In the genomic region with DNA sequence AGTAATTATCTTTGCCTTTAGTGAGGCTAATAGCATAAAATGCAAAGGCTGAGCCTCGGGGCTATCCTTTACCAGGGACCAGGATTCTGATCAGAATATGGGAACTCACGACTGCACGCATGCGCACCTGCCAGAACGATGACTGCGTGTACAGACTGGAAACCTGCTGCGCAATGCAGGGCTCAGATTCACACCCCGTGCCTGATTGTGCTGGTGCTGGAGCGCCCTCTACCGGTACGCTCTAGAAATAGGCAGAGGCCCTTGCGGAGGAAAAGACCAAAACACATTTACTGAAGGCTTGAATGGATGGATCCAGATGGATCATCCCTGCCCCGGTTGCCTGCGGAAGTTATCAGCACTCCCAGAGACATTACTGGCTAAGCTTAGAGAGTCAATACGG, we compare ENCODE assay signal across 8 mouse cellular contexts. TPM values are rescaled to one million over a fixed set of nuclear protein-coding genes. Genes with fewer than 3 reads are reported as not detected.
DNase-seq lines count a peak whose midpoint lies in the region; ATAC-seq lines count a peak whose summit lies in the region.

No protein-coding gene starts in this region.

- no peaks in the 10 kb centered on the region for H3K36me3 ChIP-seq in intestine, embryonic 15.5 days
- no peaks in the 10 kb centered on the region for H3K36me3 ChIP-seq in midbrain, embryonic 12.5 days

- H3K27me3 ChIP-seq in intestine, embryonic 15.5 days (replicated peaks), result no peaks in the 10 kb centered on the region; the same call in 1 of the 2 replicates
- peaks cover 13% of the 10 kb centered on the region for H3K27me3 ChIP-seq in midbrain, embryonic 12.5 days

- 0 out of 2 replicates have a peak, but pooled peaks cover 3% of the 10 kb centered on the region for H3K4me1 ChIP-seq in intestine, embryonic 15.5 days (replicated peaks)
- H3K4me1 ChIP-seq in midbrain, embryonic 12.5 days, result peaks cover 27% of the 10 kb centered on the region

- peak; percentile 30 for ATAC-seq in intestine, embryonic 15.5 days
- ATAC-seq in midbrain, embryonic 12.5 days (ENCODE audit: low FRiP score, low read depth), result peak; percentile 64
- no peak; the same call in 1 of the 2 replicates for ATAC-seq in erythroblast, adult 5-6 weeks (replicated peaks; ENCODE audit: low FRiP score, poor library complexity, severe bottlenecking)

- H3K9ac ChIP-seq in intestine, embryonic 15.5 days, result no peak overlapping the region
- H3K9ac ChIP-seq in midbrain, embryonic 12.5 days (replicated peaks), result no peak overlapping the region

- peak; percentile 91 to 93 for DNase-seq in adrenal gland, adult 18-20 months (ENCODE audit: low spot score in 2 of 2)
- peak; percentile 99 for DNase-seq in embryo, embryonic 10 days (ENCODE audit: low spot score)
- DNase-seq in gastrocnemius, postnatal 14 days, result peak; percentile 90
- peak; percentile 94 to 95 for DNase-seq in left cerebral cortex, postnatal 14 days (ENCODE audit: low spot score in 2 of 2)
- peak; percentile 94 for DNase-seq in skeletal muscle tissue, adult 2 months (ENCODE audit: low read depth, low spot score)

- 1% methylated on average over 15 of the region's 15 CpGs for whole genome bisulfite sequencing in intestine, embryonic 15.5 days
- under 1% methylated on average over 15 of the region's 15 CpGs for WGBS in midbrain, embryonic 12.5 days

- intact Hi-C loops in gastrocnemius, postnatal 14 days (cut with DNase I; ENCODE audit: low total_unique reads), result loop anchor here (2.0 to 10.0 kb wide), 4 partner anchors 143 to 351 kb away; no protein-coding TSS in a partner anchor
- intact Hi-C loops in left cerebral cortex, postnatal 14 days (cut with DNase I), result loop anchor here (2.0 kb wide), 3 partner anchors 143 to 281 kb away; no protein-coding TSS in a partner anchor

- H3K27ac ChIP-seq in intestine, embryonic 15.5 days, result no peak overlapping the region
- no peak overlapping the region for H3K27ac ChIP-seq in midbrain, embryonic 12.5 days (replicated peaks)

- no peak overlapping the region for H3K4me3 ChIP-seq in intestine, embryonic 15.5 days (replicated peaks)
- no peak overlapping the region for H3K4me3 ChIP-seq in midbrain, embryonic 12.5 days

- H3K4me2 ChIP-seq in intestine, embryonic 15.5 days (replicated peaks), result no peak overlapping the region
- peak overlapping the region; percentile 19; the same call in 1 of the 2 replicates for H3K4me2 ChIP-seq in midbrain, embryonic 12.5 days (replicated peaks)

- no peaks in the 10 kb centered on the region for H3K9me3 ChIP-seq in intestine, embryonic 15.5 days
- H3K9me3 ChIP-seq in midbrain, embryonic 12.5 days, result no peaks in the 10 kb centered on the region

RNA-seq across cellular contexts. Expression of gene Arl4c, which starts 3.8 kb away (rescaled TPM):
- 10 to 100 TPM in 1 of 2 experiments, 1 to 10 TPM in 1; 9.8 to 10.3 TPM for total RNA-seq in adrenal gland, adult 18-20 months (2021)
- total RNA-seq in gastrocnemius, postnatal 14 days (2021), result 1 to 10 TPM; 2.0 to 3.8 TPM
- 5.7 and 5.9 TPM in 2 replicates for polyA plus RNA-seq in intestine, embryonic 15.5 days (2015; fragmentation: Nextera tagmentation; extraction: Ambion mirVana)
- 10 to 100 TPM; 40.0 to 43.9 TPM for total RNA-seq in left cerebral cortex, postnatal 14 days (2021)
- polyA plus RNA-seq in midbrain, embryonic 12.5 days (2016; fragmentation: Nextera tagmentation; extraction: Ambion mirVana), result 43.5 and 51.0 TPM in 2 replicates
- 0.96 and 2.9 TPM in 2 replicates for total RNA-seq in erythroblast, adult 5-6 weeks (2015; ENCODE audit: low replicate concordance)
- 1.8 and 3.5 TPM in 2 replicates for total RNA-seq in erythroblast, adult 5-6 weeks (2017; ENCODE audit: low replicate concordance)
